Mouse (Mus musculus) right cerebral cortex, postnatal 10 days (tissue): ENCODE measurements around the gene Noc3l.

Experiments used
- DNase-seq, 2 experiments: peaks; one replicate each; pipeline ENCODE4 v3.0.0; 2021; ENCODE audit warnings: low spot score in 2 of 2

The Noc3l gene

GRCm38 (mm10) chr19:38818766-38819426 is at the start of gene Noc3l:
TSS of gene Noc3l (minus strand) at chr19:38819237.
- peak; percentile 93 to 96 for DNase-seq

GRCm38 (mm10) chr19:38862523-38862922 is 43.5 kb upstream of the Noc3l start:
- no peak for DNase-seq

- DNase-seq, result no peak
These were observed 39.2 kb upstream of the Noc3l start for GRCm38 (mm10) chr19:38858224-38858623.

GRCm38 (mm10) chr19:38846373-38846772 is 27.3 kb upstream of the Noc3l start:
- DNase-seq, result no peak

- no peak for DNase-seq
These were observed 25.8 kb upstream of the Noc3l start for GRCm38 (mm10) chr19:38844817-38845216.

- DNase-seq, result peak; percentile 72 to 74
These were observed 18.2 kb upstream of the Noc3l start for GRCm38 (mm10) chr19:38837171-38837641.

GRCm38 (mm10) chr19:38836438-38837170 is 17.6 kb upstream of the Noc3l start, which contains the start of gene Tbc1d12:
TSS of gene Tbc1d12 (plus strand) at chr19:38836579.
- DNase-seq, result peak; percentile 91 to 92

- no peak for DNase-seq
These were observed 17.0 kb upstream of the Noc3l start for GRCm38 (mm10) chr19:38836084-38836437.

GRCm38 (mm10) chr19:38833224-38833623 is 14.2 kb upstream of the Noc3l start:
- DNase-seq, result no peak

GRCm38 (mm10) chr19:38820186-38820804 is 1.3 kb upstream of the Noc3l start:
- DNase-seq, result no peak

- DNase-seq, result no peak
These were observed 378 bp upstream of the Noc3l start for GRCm38 (mm10) chr19:38819427-38819802.

- DNase-seq, result no peak
These were observed 846 bp downstream of the Noc3l start for GRCm38 (mm10) chr19:38818191-38818590.

- peak; percentile 35 to 39 for DNase-seq
These were observed 20.2 kb downstream of the Noc3l start for GRCm38 (mm10) chr19:38798801-38799200.

GRCm38 (mm10) chr19:38798291-38798690 is 20.7 kb downstream of the Noc3l start:
- peak; percentile 48 to 50 for DNase-seq

- DNase-seq, result no peak
These were observed 22.5 kb downstream of the Noc3l start for GRCm38 (mm10) chr19:38796546-38796945.

GRCm38 (mm10) chr19:38793563-38794045 is 25.4 kb downstream of the Noc3l start:
- no peak for DNase-seq

- DNase-seq, result no peak
These were observed 31.3 kb downstream of the Noc3l start for GRCm38 (mm10) chr19:38787756-38788155.

GRCm38 (mm10) chr19:38783542-38783941 is 35.5 kb downstream of the Noc3l start:
- no peak for DNase-seq

GRCm38 (mm10) chr19:38778805-38779204 is 40.2 kb downstream of the Noc3l start:
- DNase-seq, result peak; percentile 39 to 42

- DNase-seq, result peak; percentile 53 to 69
These were observed 43.5 kb downstream of the Noc3l start for GRCm38 (mm10) chr19:38775548-38775947.

GRCm38 (mm10) chr19:38766306-38766705 is 52.7 kb downstream of the Noc3l start:
- no peak for DNase-seq

GRCm38 (mm10) chr19:38760441-38760840 is 58.6 kb downstream of the Noc3l start:
- no peak for DNase-seq
